ENCODE assay signal across 26 mouse cellular contexts in genomic region chr13:43666920-43667319, GRCm38 (mm10). TPM values are rescaled to one million over a fixed set of nuclear protein-coding genes. Genes with fewer than 3 reads are reported as not detected.
"Had no signal": no experiment of that assay in that cellular context is flagged by ENCODE, and none has a peak within 500 bp of the region (broad histone marks: within the 10 kb centered on the region; RNA-seq: fewer than 3 reads in every experiment).

No protein-coding gene starts in this region.

- H3K4me2 ChIP-seq: limb, embryonic 13.5 days; liver, embryonic 12.5 days; liver, embryonic 15.5 days; midbrain, embryonic 13.5 days; neural tube, embryonic 12.5 days; neural tube, embryonic 15.5 days had no signal

- H3K4me3 ChIP-seq: limb, embryonic 10.5 days; limb, embryonic 13.5 days; liver, embryonic 12.5 days; liver, embryonic 15.5 days; midbrain, embryonic 10.5 days; midbrain, embryonic 13.5 days; myocyte; neural tube, embryonic 12.5 days; neural tube, embryonic 15.5 days had no signal

- DNase-seq: kidney, adult 18-20 months; kidney, adult 9 months; kidney, postnatal 14 days; kidney, postnatal 4 days; liver; lung, adult 18-20 months; lung, postnatal 4 days; right cerebral cortex, adult 18-20 months; right cerebral cortex, postnatal 25 days; thymus, adult 2 months; thymus, postnatal 14 days; thymus, postnatal 4 days had no signal

- H3K9ac ChIP-seq: limb, embryonic 13.5 days; liver, embryonic 12.5 days; liver, embryonic 15.5 days; midbrain, embryonic 13.5 days; neural tube, embryonic 12.5 days; neural tube, embryonic 15.5 days had no signal

- H3K27ac ChIP-seq: limb, embryonic 10.5 days; limb, embryonic 13.5 days; liver, embryonic 12.5 days; liver, embryonic 15.5 days; midbrain, embryonic 10.5 days; midbrain, embryonic 13.5 days; neural tube, embryonic 12.5 days; neural tube, embryonic 15.5 days; stomach, postnatal 0 days had no signal

- H3K27me3 ChIP-seq: limb, embryonic 13.5 days; liver, embryonic 12.5 days; liver, embryonic 15.5 days; midbrain, embryonic 13.5 days; neural tube, embryonic 12.5 days; neural tube, embryonic 15.5 days had no signal

- H3K36me3 ChIP-seq: limb, embryonic 10.5 days; liver, embryonic 12.5 days; liver, embryonic 15.5 days; neural tube, embryonic 12.5 days had no signal

- ATAC-seq: intestine, embryonic 16.5 days; liver, embryonic 12.5 days; midbrain, embryonic 13.5 days; midbrain, embryonic 16.5 days had no signal

- H3K9me3 ChIP-seq: limb, embryonic 10.5 days; limb, embryonic 13.5 days; liver, embryonic 12.5 days; liver, embryonic 15.5 days; midbrain, embryonic 10.5 days; midbrain, embryonic 13.5 days; neural tube, embryonic 12.5 days; neural tube, embryonic 15.5 days had no signal

- H3K4me1 ChIP-seq: limb, embryonic 10.5 days; limb, embryonic 13.5 days; liver, embryonic 12.5 days; liver, embryonic 15.5 days; midbrain, embryonic 10.5 days; midbrain, embryonic 13.5 days; neural tube, embryonic 12.5 days; neural tube, embryonic 15.5 days had no signal

RNA-seq across cellular contexts. Expression of gene Rnf182, which starts 51.4 kb away (rescaled TPM):
- total RNA-seq: megakaryocyte, adult 5-6 weeks; monocyte, adult 5-6 weeks had no signal
- polyA plus RNA-seq: liver, embryonic 15.5 days; myocyte had no signal
